Mouse (Mus musculus): ENCODE results near the gene Ddc. TPM values are rescaled to one million over a fixed set of nuclear protein-coding genes. Genes with fewer than 3 reads are reported as not detected.

Gene Ddc
- total and polyA plus RNA-seq, 3 experiments, result 0.17 to 0.33 TPM; not detected in 1

DNA sequence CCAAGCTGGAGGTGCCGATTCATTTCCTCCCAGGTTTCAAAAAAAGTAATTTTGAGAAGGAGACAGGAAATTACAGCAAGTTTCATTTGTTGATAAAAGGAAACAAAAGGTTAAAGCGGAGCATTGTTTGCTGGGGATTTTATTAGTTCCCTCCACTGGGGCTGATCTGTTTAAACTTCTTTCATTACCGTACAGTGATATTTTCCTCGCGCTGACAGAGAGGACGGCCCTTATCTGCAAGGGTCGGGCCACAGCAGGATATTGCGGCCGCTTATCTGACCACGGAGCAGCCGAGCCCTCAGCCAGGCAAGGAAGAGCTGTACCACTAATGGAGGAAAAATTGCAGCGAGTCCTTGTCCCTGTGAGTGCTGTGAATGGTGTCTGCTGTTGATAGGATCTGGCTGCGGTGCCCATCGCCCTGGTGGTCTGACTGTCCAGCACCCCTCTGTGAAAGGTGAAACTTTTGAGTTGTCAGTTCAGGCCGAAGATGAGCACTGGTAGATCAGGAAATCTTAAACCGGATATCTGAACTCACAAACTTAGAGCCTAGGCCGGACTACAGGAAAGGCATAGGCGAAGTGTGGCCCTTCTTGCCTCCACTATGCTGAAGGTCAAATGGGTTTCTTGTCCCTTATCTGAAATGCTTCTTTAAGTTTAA is 61.1 kb downstream of the Ddc start:
- H3K9me3 ChIP-seq (replicated peaks; ENCODE audit: low read length), result no peaks in the 10 kb centered on the region
- H3K27ac ChIP-seq (ENCODE audit: insufficient read depth, low read depth), result no peak overlapping the region
- no peaks in the 10 kb centered on the region for H3K79me2 ChIP-seq (replicated peaks; ENCODE audit: control insufficient read depth, extremely low read depth, insufficient read depth, poor library complexity, severe bottlenecking)
- TF ChIP-seq HCFC1 (IDR thresholded peaks at IDR 0.05; ENCODE audit: low read depth, low read length), result no peak
- no peak for TF ChIP-seq ETS1 (conservative IDR thresholded peaks at IDR 0.05; ENCODE audit: low read depth, low read length)
- H3K36me3 ChIP-seq (replicated peaks in 1 of 2; ENCODE audit: control insufficient read depth in 1 of 2, insufficient read depth in 1 of 2, low read length in 1 of 2), result no peaks in the 10 kb centered on the region
- H3K4me2 ChIP-seq (ENCODE audit: insufficient read depth, low read depth, poor library complexity, severe bottlenecking), result no peak overlapping the region
- no peak overlapping the region for H3K9ac ChIP-seq (ENCODE audit: insufficient read depth, low read depth)
- no peak overlapping the region for H3K4me3 ChIP-seq (replicated peaks in 1 of 3; ENCODE audit: low read depth in 2 of 3, low read length in 2 of 3, poor library complexity in 1 of 3)
- no peak for DNase-seq (ENCODE audit: extremely low read depth)
- H3K27me3 ChIP-seq (replicated peaks), result no peaks in the 10 kb centered on the region
- dilution Hi-C loops (cut with MboI; ENCODE audit: extremely low pct_ligation_motif_present, extremely low pct_unique_long_range_greater_than_20kb, low sequenced_read_pairs) (no loop called here), in situ Hi-C loops (cut with MboI; ENCODE audit: low pct_ligation_motif_present, low pct_unique_long_range_greater_than_20kb, low sequenced_read_pairs) (no loop called here)
- peaks cover 2 to 14% of the 10 kb centered on the region in 2 experiments; a peak in 2 of 4 replicates for H3K4me1 ChIP-seq (ENCODE audit: control insufficient read depth in 1 of 2, insufficient read depth in 2 of 2)

DNA sequence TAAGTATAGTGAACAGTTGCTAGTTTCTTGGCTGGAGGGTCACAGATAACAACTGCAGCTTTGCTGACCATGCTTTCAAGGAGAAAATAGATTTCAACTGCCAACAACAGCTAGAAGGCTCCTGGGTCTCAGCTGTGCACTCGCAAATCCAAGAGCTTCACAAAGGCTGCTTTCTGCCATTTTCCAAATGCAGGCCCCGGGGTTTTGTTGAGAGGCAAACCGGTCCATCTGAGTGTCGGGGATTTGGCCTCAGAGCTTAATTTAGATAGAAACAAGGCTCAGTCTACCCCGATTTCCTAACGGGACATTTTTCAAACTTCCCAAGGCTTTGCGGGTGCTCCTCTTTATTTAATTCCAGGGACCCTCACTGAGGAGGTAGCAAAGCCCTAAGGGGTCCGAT is 61.7 kb downstream of the Ddc start:
- dilution Hi-C loops (cut with MboI; ENCODE audit: extremely low pct_ligation_motif_present, extremely low pct_unique_long_range_greater_than_20kb, low sequenced_read_pairs) (no loop called here), in situ Hi-C loops (cut with MboI; ENCODE audit: low pct_ligation_motif_present, low pct_unique_long_range_greater_than_20kb, low sequenced_read_pairs) (no loop called here)
- H3K79me2 ChIP-seq (replicated peaks; ENCODE audit: control insufficient read depth, extremely low read depth, insufficient read depth, poor library complexity, severe bottlenecking), result no peaks in the 10 kb centered on the region
- no peak overlapping the region for H3K4me2 ChIP-seq (ENCODE audit: insufficient read depth, low read depth, poor library complexity, severe bottlenecking)
- no peak overlapping the region for H3K27ac ChIP-seq (ENCODE audit: insufficient read depth, low read depth)
- H3K36me3 ChIP-seq (replicated peaks in 1 of 2; ENCODE audit: control insufficient read depth in 1 of 2, insufficient read depth in 1 of 2, low read length in 1 of 2), result no peaks in the 10 kb centered on the region
- H3K4me3 ChIP-seq (replicated peaks in 1 of 3; ENCODE audit: low read depth in 2 of 3, low read length in 2 of 3, poor library complexity in 1 of 3), result no peak overlapping the region
- TF ChIP-seq MXI1 (IDR thresholded peaks at IDR 0.05; ENCODE audit: low read depth, low read length), result no peak
- no peak for TF ChIP-seq ELF1 (IDR thresholded peaks at IDR 0.05; ENCODE audit: low read depth, low read length)
- TF ChIP-seq ETS1 (conservative IDR thresholded peaks at IDR 0.05; ENCODE audit: low read depth, low read length), result no peak
- no peak for TF ChIP-seq ZNF384 (IDR thresholded peaks at IDR 0.05; ENCODE audit: low read depth, low read length)
- TF ChIP-seq MAX (IDR thresholded peaks at IDR 0.05; ENCODE audit: low read length), result no peak
- no peak for TF ChIP-seq RCOR1 (conservative IDR thresholded peaks at IDR 0.05; ENCODE audit: low read depth, low read length)
- TF ChIP-seq HCFC1 (IDR thresholded peaks at IDR 0.05; ENCODE audit: low read depth, low read length), result no peak
- TF ChIP-seq POLR2A (IDR thresholded peaks at IDR 0.05; ENCODE audit: low read depth, low read length), result no peak
- TF ChIP-seq USF1 (IDR thresholded peaks at IDR 0.05; ENCODE audit: low read depth, low read length), result no peak
- no peak for TF ChIP-seq GABPA (IDR thresholded peaks at IDR 0.05; ENCODE audit: insufficient replicate concordance, low read depth, low read length)
- TF ChIP-seq MAZ (IDR thresholded peaks at IDR 0.05; ENCODE audit: low read depth, low read length), result no peak
- TF ChIP-seq PAX5 (IDR thresholded peaks at IDR 0.05; ENCODE audit: low read length), result no peak
- no peak for TF ChIP-seq SIN3A (IDR thresholded peaks at IDR 0.05; ENCODE audit: low read length)
- no peak for TF ChIP-seq JUND (conservative IDR thresholded peaks at IDR 0.05; ENCODE audit: low read depth, low read length)
- H3K9ac ChIP-seq (ENCODE audit: insufficient read depth, low read depth), result no peak overlapping the region
- H3K9me3 ChIP-seq (replicated peaks; ENCODE audit: low read length), result no peaks in the 10 kb centered on the region
- no peak for DNase-seq (ENCODE audit: extremely low read depth)
- no peaks in the 10 kb centered on the region for H3K27me3 ChIP-seq (replicated peaks)
- peaks cover 2 to 14% of the 10 kb centered on the region in 2 experiments; a peak in 2 of 4 replicates for H3K4me1 ChIP-seq (ENCODE audit: control insufficient read depth in 1 of 2, insufficient read depth in 2 of 2)

All from CH12.LX (cell line).